Mouse (Mus musculus): ENCODE data around the gene Ap3m1.

DNA sequence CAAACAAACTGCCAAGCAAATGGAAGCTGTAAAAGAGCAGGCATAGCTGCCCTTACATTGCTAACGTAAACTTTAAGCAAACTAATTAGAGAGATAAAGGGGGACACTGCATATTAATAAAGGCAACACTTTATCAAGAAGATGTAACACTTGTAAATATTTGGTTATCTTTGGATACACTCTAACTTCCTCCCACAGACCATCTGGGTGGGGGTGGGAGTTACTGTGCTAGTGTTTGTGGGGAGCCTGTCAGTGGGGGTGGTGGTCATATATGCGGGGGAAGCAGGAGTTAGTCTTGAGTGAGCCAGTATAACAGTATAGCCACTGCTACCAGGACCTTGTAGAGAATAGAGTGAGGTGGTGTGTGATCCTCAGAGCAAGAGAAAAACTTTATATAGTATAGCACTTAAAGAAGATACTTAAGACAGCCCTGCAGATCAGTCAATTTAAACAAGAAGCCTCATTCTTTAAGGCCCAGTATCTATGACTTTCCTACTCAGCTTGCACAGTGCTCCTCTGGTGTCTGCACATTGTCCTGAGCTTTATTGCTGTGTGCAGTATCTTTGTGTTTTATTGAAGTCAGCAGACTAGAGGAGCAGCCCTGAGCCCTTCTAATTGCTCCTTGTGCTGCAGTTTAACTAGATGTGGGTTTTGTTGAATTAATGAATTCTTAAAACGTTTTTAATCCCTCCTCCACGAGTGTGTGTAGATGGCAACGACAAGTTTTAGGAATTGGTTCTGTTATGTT, 10.6 kb upstream of the Ap3m1 start:
- TF ChIP-seq POLR2A (IDR thresholded peaks at IDR 0.05; ENCODE audit: borderline replicate concordance, extremely low read depth, low read depth, low read length) (no peak), CTCF (IDR thresholded peaks at IDR 0.05; ENCODE audit: insufficient read depth, low read length) (no peak)
